Mouse (Mus musculus) kidney, adult 2 months (tissue): ENCODE measurements around the gene Methig1. TPM values are rescaled to one million over a fixed set of nuclear protein-coding genes. Genes with fewer than 3 reads are reported as not detected.

Experiments
- DNase-seq: peaks from one replicate; pipeline ENCODE4 v3.0.0; 2021
- H3K27ac ChIP-seq: fragments of 200-500 bp; 2 replicates; pipeline ENCODE4 v1.5.1; 2012; ENCODE audit warnings: low read depth, low read length, control low read depth, inconsistent platforms; ENCODE audit not compliant: insufficient read depth
- H3K27me3 ChIP-seq: fragments of 200-500 bp; replicated peaks from 2 replicates; pipeline ENCODE4 v1.6.1; 2012; ENCODE audit warnings: mild to moderate bottlenecking, moderate library complexity, low read length, inconsistent platforms; ENCODE audit not compliant: control insufficient read depth, insufficient read depth
- H3K36me3 ChIP-seq: fragments of 200-500 bp; 2 replicates; pipeline ENCODE4 v1.6.1; 2012; ENCODE audit warnings: mild to moderate bottlenecking, moderate library complexity, low read length, inconsistent platforms; ENCODE audit not compliant: control insufficient read depth, insufficient read depth
- H3K4me1 ChIP-seq: fragments of 200-500 bp; 2 replicates; pipeline ENCODE4 v1.6.1; 2011; ENCODE audit warnings: low read length; ENCODE audit not compliant: control insufficient read depth, insufficient read depth
- H3K4me3 ChIP-seq: fragments of 200-500 bp; 2 replicates; pipeline ENCODE4 v1.5.1; 2011; ENCODE audit warnings: mild to moderate bottlenecking, low read depth, low read length, control low read depth; ENCODE audit not compliant: insufficient read depth
- CTCF ChIP-seq: fragments of 200-500 bp; conservative IDR thresholded peaks from 2 replicates; pipeline ENCODE4 v1.5.1; 2011; ENCODE audit warnings: low read depth, mild to moderate bottlenecking, control low read depth, low read length, moderate library complexity, mixed read lengths; ENCODE audit not compliant: insufficient read depth, insufficient read length
- POLR2A ChIP-seq: fragments of 200-500 bp; IDR thresholded peaks from one replicate; pipeline ENCODE4 v1.6.1; 2011; ENCODE audit warnings: low read depth, low read length, control low read depth
- WGBS: fragments of 180-500 bp; shearing (Covaris S2); methylation state at CpG from one replicate; pipeline ENCODE4 v1.1.7; 2018; 5-methylcytosine and 5-hydroxymethylcytosine counted together
- polyA plus RNA-seq: library from polyadenylated mRNA; depleted of rRNA; stranded (reverse); fragments of >200 nt; gene quantifications from 2 replicates; pipeline ENCODE4 v1.2.3, GENCODE M21; 2012

The Methig1 gene
- polyA plus RNA-seq, 1 experiment = 16.5 TPM

GRCm38 (mm10) chr15:100388224-100388835 is 35.4 kb downstream of the Methig1 start:
- DNase-seq = no peak
- no peak for TF ChIP-seq CTCF
- TF ChIP-seq POLR2A = no peak
- Histone ChIP-seq H3K36me3 (no peaks in the 10 kb centered on the region), H3K4me1 (peaks cover 16% of the 10 kb centered on the region), H3K4me3 (no peak overlapping the region), H3K27ac (no peak overlapping the region), H3K27me3 (no peaks in the 10 kb centered on the region)
- 74% methylated on average over 16 of the region's 16 CpGs for WGBS

DNA sequence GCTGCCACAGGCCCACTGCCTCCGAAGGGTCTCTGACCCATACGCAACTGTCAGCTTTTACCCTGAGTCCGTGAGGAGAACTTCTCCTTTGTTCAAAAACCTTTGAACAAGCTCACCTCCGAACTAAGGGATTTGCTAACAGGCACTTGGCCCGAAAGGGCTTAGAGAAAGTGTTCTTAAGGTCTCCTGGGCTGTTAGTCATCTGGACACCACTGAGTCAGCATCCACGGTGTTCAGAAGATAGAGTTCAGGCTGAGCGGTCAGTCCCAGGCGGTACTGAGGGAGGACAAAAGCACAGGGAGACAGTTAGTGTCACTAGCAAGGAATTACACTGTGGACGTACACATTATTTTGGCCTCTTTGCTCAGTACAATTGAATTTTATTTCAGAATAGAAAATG is 35.9 kb downstream of the Methig1 start:
- WGBS = 54% methylated on average over 9 of the region's 9 CpGs
- Histone ChIP-seq H3K36me3 (0 out of 2 replicates have a peak, but pooled peaks cover 2% of the 10 kb centered on the region), H3K4me1 (peaks cover 16% of the 10 kb centered on the region), H3K27me3 (no peaks in the 10 kb centered on the region), H3K4me3 (no peak overlapping the region), H3K27ac (no peak overlapping the region)
- no peak for TF ChIP-seq CTCF
- no peak for TF ChIP-seq POLR2A
- no peak for DNase-seq

DNA sequence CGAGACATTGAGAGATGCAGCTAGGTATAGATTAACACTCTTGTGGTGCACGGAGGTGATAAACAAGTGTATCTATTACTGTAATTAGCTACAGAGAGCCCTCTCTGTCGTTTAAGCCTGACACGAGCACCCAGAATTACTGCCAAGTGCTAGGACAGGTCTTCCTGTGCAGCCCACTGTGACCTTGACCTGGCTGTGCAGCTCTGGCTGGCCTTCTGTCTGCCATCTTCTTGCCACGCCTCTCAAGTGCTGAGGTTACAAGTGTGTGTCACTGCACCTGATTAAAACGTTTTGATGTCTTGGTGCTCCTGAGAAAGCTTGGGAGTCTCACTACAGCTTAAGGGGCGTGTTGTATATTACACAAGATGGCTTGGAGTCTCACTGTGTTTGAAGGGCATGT is 38.1 kb downstream of the Methig1 start:
- DNase-seq = no peak

DNA sequence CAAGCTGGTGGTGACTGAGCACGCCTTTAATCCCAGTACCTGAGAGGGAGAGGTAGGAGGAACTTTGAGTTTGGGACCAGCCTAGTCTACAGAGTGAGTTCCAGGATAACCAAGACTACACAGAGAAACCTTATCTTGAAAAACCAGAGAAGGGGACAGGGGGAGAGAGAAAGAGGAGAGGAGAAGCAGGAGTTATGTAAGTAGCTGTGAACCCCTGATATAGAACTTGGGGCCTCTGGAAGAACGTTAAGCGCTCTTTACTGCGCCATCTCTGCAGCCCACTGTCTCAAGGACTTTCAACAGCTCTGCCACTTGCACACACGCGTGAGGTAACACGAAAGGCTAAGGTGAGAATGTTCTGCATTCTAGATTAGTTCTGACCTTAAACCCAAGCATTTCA is 38.6 kb downstream of the Methig1 start:
- H3K4me3 ChIP-seq = no peak overlapping the region
- H3K4me1 ChIP-seq = peaks cover 16% of the 10 kb centered on the region
- H3K27ac ChIP-seq = no peak overlapping the region
- H3K36me3 ChIP-seq = peaks cover 4% of the 10 kb centered on the region; the same call in 1 of the 2 replicates
- H3K27me3 ChIP-seq = no peaks in the 10 kb centered on the region
- no peak for DNase-seq
- 93% methylated on average over 7 of the region's 7 CpGs for WGBS
- TF ChIP-seq POLR2A (no peak), CTCF (no peak)

More for the DNA sequence above, 38.1 kb downstream of the Methig1 start:
- peaks cover 16% of the 10 kb centered on the region for H3K4me1 ChIP-seq
- WGBS = 49% methylated on average over 7 of the region's 7 CpGs
- H3K27ac ChIP-seq = no peak overlapping the region
- no peak for TF ChIP-seq POLR2A
- TF ChIP-seq CTCF = no peak
- H3K36me3 ChIP-seq = peaks cover 4% of the 10 kb centered on the region; the same call in 1 of the 2 replicates
- no peak overlapping the region for H3K4me3 ChIP-seq
- no peaks in the 10 kb centered on the region for H3K27me3 ChIP-seq

DNA sequence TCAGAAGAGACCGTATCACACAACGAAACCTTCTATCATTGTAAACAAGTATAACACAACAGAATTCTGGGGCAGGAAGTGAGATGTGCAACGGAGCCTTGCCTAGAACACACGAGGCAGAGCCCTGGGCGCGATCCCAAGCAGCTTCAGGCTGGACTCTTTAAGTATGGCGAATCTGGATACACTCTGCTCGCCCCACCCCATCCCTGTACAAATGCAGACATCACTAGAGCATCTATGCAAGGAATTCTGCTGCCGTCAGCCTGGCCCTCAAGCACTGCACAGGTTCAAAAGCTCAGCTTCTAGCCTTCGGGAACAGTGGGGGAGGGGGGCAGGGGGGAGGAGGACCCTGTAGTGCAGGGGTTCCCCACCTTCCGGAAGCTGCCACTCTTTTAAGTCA is 40.1 kb downstream of the Methig1 start:
- no peaks in the 10 kb centered on the region for H3K27me3 ChIP-seq
- peaks cover 13% of the 10 kb centered on the region for H3K4me1 ChIP-seq
- 79% methylated on average over 11 of the region's 11 CpGs for WGBS
- TF ChIP-seq POLR2A (no peak), CTCF (no peak)
- H3K27ac ChIP-seq = no peak overlapping the region
- H3K36me3 ChIP-seq = peaks cover 4% of the 10 kb centered on the region; the same call in 1 of the 2 replicates
- H3K4me3 ChIP-seq = no peak overlapping the region
- no peak for DNase-seq

DNA sequence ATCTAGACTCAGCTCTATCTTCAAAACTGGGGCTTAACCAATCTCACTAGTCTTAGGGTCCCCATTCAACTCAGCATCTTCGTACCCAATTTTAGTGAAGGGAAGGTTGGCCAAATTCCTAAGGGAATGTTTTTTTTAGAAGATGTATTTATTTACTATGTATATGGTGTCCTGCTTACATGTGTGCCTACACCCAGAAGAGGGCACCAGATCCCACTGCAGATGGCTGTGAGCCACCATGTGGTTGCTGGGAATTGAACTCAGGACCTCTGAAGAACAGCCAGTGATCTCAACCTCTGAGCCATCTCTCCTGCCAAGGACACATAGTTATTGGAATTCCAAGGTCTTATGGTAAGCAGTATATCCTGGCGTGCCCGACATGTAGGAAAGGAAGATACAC is 42.6 kb downstream of the Methig1 start:
- peaks cover 4% of the 10 kb centered on the region; the same call in 1 of the 2 replicates for H3K36me3 ChIP-seq

GRCm38 (mm10) chr15:100400592-100401250 is 47.8 kb downstream of the Methig1 start:
- Histone ChIP-seq H3K4me1 (peaks cover 24% of the 10 kb centered on the region), H3K36me3 (no peaks in the 10 kb centered on the region; the same call in 1 of the 2 replicates), H3K27me3 (no peaks in the 10 kb centered on the region), H3K4me3 (no peak overlapping the region), H3K27ac (peak overlapping the region; percentile 6; the same call in 1 of the 2 replicates)
- WGBS = 41% methylated on average over 16 of the region's 16 CpGs
- no peak for TF ChIP-seq POLR2A
- no peak for TF ChIP-seq CTCF
- peak; percentile 91 for DNase-seq

More for the DNA sequence above, 42.6 kb downstream of the Methig1 start:
- Histone ChIP-seq H3K4me1 (peaks cover 8% of the 10 kb centered on the region; the same call in 1 of the 2 replicates), H3K27me3 (no peaks in the 10 kb centered on the region), H3K4me3 (no peak overlapping the region), H3K27ac (no peak overlapping the region)
- TF ChIP-seq CTCF = no peak
- no peak for TF ChIP-seq POLR2A
- WGBS = 95% methylated on average over 3 of the region's 3 CpGs
- DNase-seq = no peak
